Mouse (Mus musculus) MEL (cell line): ENCODE data around the gene Nr5a2. TPM values are rescaled to one million over a fixed set of nuclear protein-coding genes. Genes with fewer than 3 reads are reported as not detected.

Source experiments
- DNase-seq: peaks from one replicate; pipeline ENCODE4 v3.0.0; 2011; ENCODE audit warnings: low read depth, low spot score
- H3K27ac ChIP-seq: 2 replicates; pipeline ENCODE4 v1.5.1; 2012; ENCODE audit warnings: low read depth, mild to moderate bottlenecking, control low read depth, low read length, moderate library complexity; ENCODE audit not compliant: control insufficient read depth
- H3K27me3 ChIP-seq, 2 experiments: fragments of 150-350 bp in 1 of 2; sonication (generic) in 1 of 2; 2 replicates each; pipeline ENCODE4 v1.6.1; 2012; ENCODE audit warnings: low read length in 2 of 2, mild to moderate bottlenecking in 2 of 2, improper control_type of control experiment in 1 of 2, moderate library complexity in 1 of 2; ENCODE audit not compliant: insufficient read depth in 2 of 2, control insufficient read depth in 1 of 2
- H3K36me3 ChIP-seq, 2 experiments: 2 replicates each; pipeline ENCODE4 v1.6.1; 2012 to 2014; ENCODE audit warnings: low read length in 2 of 2, improper control_type of control experiment in 1 of 2, inconsistent platforms in 1 of 2, mild to moderate bottlenecking in 1 of 2; ENCODE audit not compliant: insufficient read depth in 2 of 2, control insufficient read depth in 1 of 2
- H3K4me1 ChIP-seq, 2 experiments: fragments of 150-350 bp in 1 of 2; sonication (generic) in 1 of 2; 2 replicates each; pipeline ENCODE4 v1.6.1; 2012; ENCODE audit warnings: low read length in 2 of 2, improper control_type of control experiment in 1 of 2, mild to moderate bottlenecking in 1 of 2; ENCODE audit not compliant: insufficient read depth in 2 of 2, control insufficient read depth in 1 of 2
- H3K4me3 ChIP-seq, 2 experiments: fragments of 150-350 bp in 1 of 2; sonication (generic) in 1 of 2; 2 replicates each; pipeline ENCODE4 v1.5.1; 2012; ENCODE audit warnings: low read depth in 2 of 2, low read length in 2 of 2, mild to moderate bottlenecking in 2 of 2, moderate library complexity in 2 of 2, control low read depth in 1 of 2, improper control_type of control experiment in 1 of 2; ENCODE audit not compliant: control insufficient read depth in 1 of 2, insufficient read depth in 1 of 2
- H3K79me2 ChIP-seq: 2 replicates; pipeline ENCODE4 v1.6.1; 2012; ENCODE audit warnings: mild to moderate bottlenecking, low read length, moderate library complexity; ENCODE audit not compliant: control insufficient read depth, poor library complexity, insufficient read depth
- H3K9ac ChIP-seq: 2 replicates; pipeline ENCODE4 v1.6.1; 2012; ENCODE audit warnings: low read depth, mild to moderate bottlenecking, control low read depth, low read length, moderate library complexity; ENCODE audit not compliant: control insufficient read depth, poor library complexity, severe bottlenecking
- H3K9me3 ChIP-seq: fragments of 150-350 bp; sonication (generic); replicated peaks from 2 replicates; pipeline ENCODE4 v1.6.1; 2012; ENCODE audit warnings: mild to moderate bottlenecking, low read length, improper control_type of control experiment, moderate library complexity; ENCODE audit not compliant: insufficient read depth
- ELF1 ChIP-seq: IDR thresholded peaks from 2 replicates; pipeline ENCODE4 v1.6.1; 2014; ENCODE audit warnings: low read depth, mild to moderate bottlenecking, inconsistent platforms, low read length, improper control_type of control experiment, moderate library complexity
- EP300 ChIP-seq, 2 experiments: IDR thresholded peaks; 2 replicates each; pipeline ENCODE4 v1.6.1; 2011; ENCODE audit warnings: improper control_type of control experiment in 2 of 2, low read length in 2 of 2, low read depth in 1 of 2, mild to moderate bottlenecking in 1 of 2
- GABPA ChIP-seq: IDR thresholded peaks from 2 replicates; pipeline ENCODE4 v1.6.1; 2012; ENCODE audit warnings: low read depth, mild to moderate bottlenecking, inconsistent platforms, low read length, improper control_type of control experiment, moderate library complexity
- GATA1 ChIP-seq: IDR thresholded peaks from 2 replicates; pipeline ENCODE4 v1.6.1; 2011; ENCODE audit warnings: low read depth, low read length, improper control_type of control experiment
- HCFC1 ChIP-seq: IDR thresholded peaks from 2 replicates; pipeline ENCODE4 v1.6.1; 2012; ENCODE audit warnings: low read depth, mild to moderate bottlenecking, inconsistent platforms, low read length, improper control_type of control experiment, moderate library complexity
- KAT2A ChIP-seq: conservative IDR thresholded peaks from 2 replicates; pipeline ENCODE4 v1.6.1; 2012; ENCODE audit warnings: low read depth, low read length, improper control_type of control experiment, inconsistent platforms
- MAFK ChIP-seq: IDR thresholded peaks from 2 replicates; pipeline ENCODE4 v1.6.1; 2011; ENCODE audit warnings: low read depth, mild to moderate bottlenecking, low read length, improper control_type of control experiment, borderline replicate concordance
- MAX ChIP-seq: IDR thresholded peaks from 2 replicates; pipeline ENCODE4 v1.6.1; 2011; ENCODE audit warnings: low read length, improper control_type of control experiment
- MAZ ChIP-seq: IDR thresholded peaks from 2 replicates; pipeline ENCODE4 v1.6.1; 2012; ENCODE audit warnings: low read depth, mild to moderate bottlenecking, inconsistent platforms, low read length, improper control_type of control experiment
- MYB ChIP-seq: IDR thresholded peaks from 2 replicates; pipeline ENCODE4 v1.6.1; 2011; ENCODE audit warnings: mild to moderate bottlenecking, low read depth, low read length, improper control_type of control experiment
- MYC ChIP-seq: IDR thresholded peaks from 2 replicates; pipeline ENCODE4 v1.6.1; 2011; ENCODE audit warnings: low read depth, mild to moderate bottlenecking, low read length, improper control_type of control experiment, moderate library complexity
- NELFE ChIP-seq: IDR thresholded peaks from 2 replicates; pipeline ENCODE4 v1.6.1; 2011; ENCODE audit warnings: low read depth, low read length, improper control_type of control experiment
- NRF1 ChIP-seq: IDR thresholded peaks from 2 replicates; pipeline ENCODE4 v1.6.1; 2014; ENCODE audit warnings: low read depth, mild to moderate bottlenecking, inconsistent platforms, low read length, improper control_type of control experiment, moderate library complexity; ENCODE audit not compliant: poor library complexity, insufficient read depth, severe bottlenecking
- POLR2A ChIP-seq, 2 experiments: IDR thresholded peaks; 2 replicates each; pipeline ENCODE4 v1.6.1; 2011 to 2012; ENCODE audit warnings: low read length in 2 of 2, mild to moderate bottlenecking in 2 of 2, control low read depth in 1 of 2, improper control_type of control experiment in 1 of 2, low read depth in 1 of 2, moderate library complexity in 1 of 2; ENCODE audit not compliant: control insufficient read depth in 1 of 2, insufficient read depth in 1 of 2, poor library complexity in 1 of 2
- POLR2AphosphoS2 ChIP-seq: IDR thresholded peaks from 2 replicates; pipeline ENCODE4 v1.6.1; 2011; ENCODE audit warnings: low read length, improper control_type of control experiment
- POLR2AphosphoS5 ChIP-seq: IDR thresholded peaks from 2 replicates; pipeline ENCODE4 v1.6.1; 2012; ENCODE audit warnings: low read depth, borderline replicate concordance, mild to moderate bottlenecking, inconsistent platforms, low read length, moderate library complexity, mixed read lengths
- RAD21 ChIP-seq: IDR thresholded peaks from 2 replicates; pipeline ENCODE4 v1.6.1; 2011; ENCODE audit warnings: mild to moderate bottlenecking, low read depth, low read length, improper control_type of control experiment
- RCOR1 ChIP-seq: IDR thresholded peaks from 2 replicates; pipeline ENCODE4 v1.6.1; 2012; ENCODE audit warnings: low read depth, mild to moderate bottlenecking, inconsistent platforms, low read length, improper control_type of control experiment
- SMC3 ChIP-seq: IDR thresholded peaks from 2 replicates; pipeline ENCODE4 v1.6.1; 2011; ENCODE audit warnings: low read depth, low read length, improper control_type of control experiment
- TAL1 ChIP-seq: IDR thresholded peaks from 2 replicates; pipeline ENCODE4 v1.6.1; 2012; ENCODE audit warnings: mild to moderate bottlenecking, inconsistent platforms, low read length, moderate library complexity, mixed read lengths
- TBP ChIP-seq: IDR thresholded peaks from 2 replicates; pipeline ENCODE4 v1.8.0; 2011; ENCODE audit warnings: low read depth, low read length, improper control_type of control experiment
- TCF12 ChIP-seq: IDR thresholded peaks from 2 replicates; pipeline ENCODE4 v1.6.1; 2014; ENCODE audit warnings: low read depth, mild to moderate bottlenecking, inconsistent platforms, low read length, improper control_type of control experiment, moderate library complexity
- UBTF ChIP-seq: IDR thresholded peaks from 2 replicates; pipeline ENCODE4 v1.6.1; 2012; ENCODE audit warnings: low read depth, mild to moderate bottlenecking, inconsistent platforms, low read length, improper control_type of control experiment, moderate library complexity, borderline replicate concordance; ENCODE audit not compliant: insufficient read depth
- USF1 ChIP-seq: IDR thresholded peaks from 2 replicates; pipeline ENCODE4 v1.6.1; 2014; ENCODE audit warnings: low read depth, mild to moderate bottlenecking, inconsistent platforms, low read length, improper control_type of control experiment, moderate library complexity
- USF2 ChIP-seq, 2 experiments: IDR thresholded peaks; 2 replicates each; pipeline ENCODE4 v1.6.1; 2011 to 2012; ENCODE audit warnings: improper control_type of control experiment in 2 of 2, low read length in 2 of 2, borderline replicate concordance in 1 of 2, inconsistent platforms in 1 of 2, low read depth in 1 of 2, mild to moderate bottlenecking in 1 of 2; ENCODE audit not compliant: insufficient read depth in 1 of 2
- ZMIZ1 ChIP-seq: IDR thresholded peaks from 2 replicates; pipeline ENCODE4 v1.6.1; 2012; ENCODE audit warnings: low read depth, mild to moderate bottlenecking, inconsistent platforms, low read length, improper control_type of control experiment, moderate library complexity
- ZNF384 ChIP-seq: IDR thresholded peaks from 2 replicates; pipeline ENCODE4 v1.6.1; 2012; ENCODE audit warnings: low read depth, mild to moderate bottlenecking, inconsistent platforms, low read length, improper control_type of control experiment
- polyA plus RNA-seq, 2 experiments: library from polyadenylated mRNA; stranded (reverse) in 1 of 2; unstranded in 1 of 2; fragments of >175 nt in 1 of 2; fragments of >200 nt in 1 of 2; gene quantifications; 2 replicates each; pipeline versions ENCODE4 v1.2.1 to v1.2.4; 2012; ENCODE audit warnings: low replicate concordance in 2 of 2, low read depth in 1 of 2; ENCODE audit not compliant: insufficient read length in 2 of 2, insufficient read depth in 1 of 2, missing spikeins in 1 of 2
- total RNA-seq: library from RNA; depleted of rRNA; stranded (reverse); fragments of 300-350 nt; gene quantifications from 2 replicates; pipeline ENCODE4 v1.2.3, GENCODE M21; 2012

Nr5a2 gene
- total and polyA plus RNA-seq, 3 experiments: 0.03 to 0.39 TPM; not detected in 1

DNA sequence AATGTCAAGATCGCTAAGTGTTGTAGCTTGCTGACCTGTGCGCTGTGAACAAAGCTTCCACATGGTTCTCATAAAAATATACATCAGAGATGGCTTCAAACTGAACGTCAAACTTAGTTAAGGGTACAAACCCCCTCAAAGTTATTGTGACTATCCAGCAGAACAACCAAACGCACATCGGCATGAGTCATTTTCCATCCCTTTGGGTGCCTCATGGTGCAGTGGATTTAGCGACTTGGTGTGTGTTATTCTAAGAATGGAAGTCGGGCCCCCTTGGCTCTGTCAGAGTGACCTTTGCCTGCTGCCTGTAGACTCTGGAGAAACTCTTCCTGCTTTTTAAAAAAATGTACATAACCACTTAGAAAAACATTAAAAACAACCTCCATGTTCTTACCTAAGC is 119.7 kb downstream of the Nr5a2 start:
- TF ChIP-seq POLR2A (IDR thresholded peaks at IDR 0.05; ENCODE audit: control insufficient read depth in 1 of 2, insufficient read depth in 1 of 2, low read depth in 1 of 2, low read length in 2 of 2, poor library complexity in 1 of 2): no peak
- no peak for TF ChIP-seq TCF12
- TF ChIP-seq NRF1: no peak
- TF ChIP-seq HCFC1: no peak
- TF ChIP-seq KAT2A: no peak
- no peak for TF ChIP-seq GATA1
- no peak for TF ChIP-seq GABPA
- TF ChIP-seq MYB: no peak
- no peak for TF ChIP-seq ZNF384
- no peak overlapping the region for H3K9ac ChIP-seq

GRCm38 (mm10) chr1:136839202-136839601 is 121.0 kb downstream of the Nr5a2 start:
- no peak for TF ChIP-seq NELFE
- no peak for TF ChIP-seq TBP
- no peak for TF ChIP-seq POLR2AphosphoS2
- TF ChIP-seq MAZ: no peak
- TF ChIP-seq RCOR1: no peak
- TF ChIP-seq ZMIZ1: no peak
- no peak for TF ChIP-seq MAFK
- no peak for TF ChIP-seq ZNF384
- TF ChIP-seq UBTF: no peak
- no peak for TF ChIP-seq GATA1
- TF ChIP-seq MYC: no peak
- TF ChIP-seq USF1: no peak
- no peak for TF ChIP-seq USF2 (IDR thresholded peaks at IDR 0.05; ENCODE audit: borderline replicate concordance in 1 of 2, insufficient read depth in 1 of 2, low read depth in 1 of 2, low read length in 2 of 2)
- TF ChIP-seq RAD21: no peak
- TF ChIP-seq TAL1: no peak
- TF ChIP-seq EP300 (IDR thresholded peaks at IDR 0.05; ENCODE audit: low read depth in 1 of 2, low read length in 2 of 2): no peak
- TF ChIP-seq ELF1: no peak
- no peak for TF ChIP-seq POLR2AphosphoS5
- no peak for TF ChIP-seq SMC3
- TF ChIP-seq MAX: no peak
- Histone ChIP-seq H3K4me1 (no peaks in the 10 kb centered on the region), H3K9me3 (no peaks in the 10 kb centered on the region), H3K4me3 (no peak overlapping the region), H3K9ac (no peak overlapping the region), H3K79me2 (no peaks in the 10 kb centered on the region; the same call in 1 of the 2 replicates), H3K36me3 (no peaks in the 10 kb centered on the region), H3K27me3 (no peaks in the 10 kb centered on the region), H3K27ac (no peak overlapping the region)
- DNase-seq: no peak

More for the DNA sequence above, 119.7 kb downstream of the Nr5a2 start:
- Histone ChIP-seq H3K4me1 (no peaks in the 10 kb centered on the region), H3K27me3 (no peaks in the 10 kb centered on the region), H3K4me3 (no peak overlapping the region), H3K79me2 (no peaks in the 10 kb centered on the region; the same call in 1 of the 2 replicates), H3K27ac (no peak overlapping the region), H3K9me3 (no peaks in the 10 kb centered on the region), H3K36me3 (no peaks in the 10 kb centered on the region)
- no peak for DNase-seq
